Mouse (Mus musculus): ENCODE results near the gene Gdap1l1. TPM values are rescaled to one million over a fixed set of nuclear protein-coding genes. Genes with fewer than 3 reads are reported as not detected.
"Not testable (repeated sequence)": the region's sequence is repeated elsewhere in the genome, so short reads cannot be mapped to it uniquely, and the experiment has no call there.

Gdap1l1 gene
- total RNA-seq (2021): not detected

- DNase-seq: no peak
These were observed at the start of gene Gdap1l1 for GRCm38 (mm10) chr2:163438246-163438618. Gene Gdap1l1 (plus strand): TSS chr2:163438476.

- peak; percentile 88 for DNase-seq
These were observed 45.8 kb upstream of the Gdap1l1 start for GRCm38 (mm10) chr2:163392436-163392835.

- no peak for DNase-seq
These were observed 45.0 kb upstream of the Gdap1l1 start for GRCm38 (mm10) chr2:163393241-163393640.

GRCm38 (mm10) chr2:163393976-163394375, 44.3 kb upstream of the Gdap1l1 start:
- peak; percentile 52 for DNase-seq

- peak; percentile 60 for DNase-seq
These were observed 43.3 kb upstream of the Gdap1l1 start for GRCm38 (mm10) chr2:163394977-163395376.

- no peak for DNase-seq
These were observed 41.2 kb upstream of the Gdap1l1 start for GRCm38 (mm10) chr2:163397071-163397470.

- peak; percentile 90 for DNase-seq
These were observed 40.4 kb upstream of the Gdap1l1 start, which contains the start of gene Jph2 for GRCm38 (mm10) chr2:163397905-163398304. Gene Jph2 (minus strand): TSS chr2:163397993.

GRCm38 (mm10) chr2:163398770-163399169, 39.5 kb upstream of the Gdap1l1 start:
- DNase-seq: no peak

GRCm38 (mm10) chr2:163399222-163399621, 39.1 kb upstream of the Gdap1l1 start:
- peak; percentile 60 for DNase-seq

GRCm38 (mm10) chr2:163401221-163401620, 37.1 kb upstream of the Gdap1l1 start:
- peak; percentile 91 for DNase-seq

GRCm38 (mm10) chr2:163404037-163404815, 34.0 kb upstream of the Gdap1l1 start:
- DNase-seq: no peak

- no peak for DNase-seq
These were observed 28.1 kb upstream of the Gdap1l1 start for GRCm38 (mm10) chr2:163410211-163410610.

GRCm38 (mm10) chr2:163411344-163411743, 26.9 kb upstream of the Gdap1l1 start:
- not testable (repeated sequence) for DNase-seq

GRCm38 (mm10) chr2:163411840-163412239, 26.4 kb upstream of the Gdap1l1 start:
- no peak for DNase-seq

GRCm38 (mm10) chr2:163412419-163412818, 25.9 kb upstream of the Gdap1l1 start:
- DNase-seq: no peak

- DNase-seq: no peak
These were observed 25.3 kb upstream of the Gdap1l1 start for GRCm38 (mm10) chr2:163412846-163413590.

GRCm38 (mm10) chr2:163417026-163417425, 21.2 kb upstream of the Gdap1l1 start:
- no peak for DNase-seq

- DNase-seq: no peak
These were observed 20.4 kb upstream of the Gdap1l1 start for GRCm38 (mm10) chr2:163417830-163418229.

GRCm38 (mm10) chr2:163418841-163419345, 19.4 kb upstream of the Gdap1l1 start:
- DNase-seq: no peak

- peak; percentile 100 for DNase-seq
These were observed 18.8 kb upstream of the Gdap1l1 start for GRCm38 (mm10) chr2:163419346-163420045.

GRCm38 (mm10) chr2:163420366-163420886, 17.9 kb upstream of the Gdap1l1 start:
- no peak for DNase-seq

GRCm38 (mm10) chr2:163422895-163423660, 15.2 kb upstream of the Gdap1l1 start:
- no peak for DNase-seq
